Mouse (Mus musculus): ENCODE measurements around the gene Gm8279.
"Not testable (repeated sequence)": the region's sequence is repeated elsewhere in the genome, so short reads cannot be mapped to it uniquely, and the experiment has no call there.

Gene Gm8279

DNA sequence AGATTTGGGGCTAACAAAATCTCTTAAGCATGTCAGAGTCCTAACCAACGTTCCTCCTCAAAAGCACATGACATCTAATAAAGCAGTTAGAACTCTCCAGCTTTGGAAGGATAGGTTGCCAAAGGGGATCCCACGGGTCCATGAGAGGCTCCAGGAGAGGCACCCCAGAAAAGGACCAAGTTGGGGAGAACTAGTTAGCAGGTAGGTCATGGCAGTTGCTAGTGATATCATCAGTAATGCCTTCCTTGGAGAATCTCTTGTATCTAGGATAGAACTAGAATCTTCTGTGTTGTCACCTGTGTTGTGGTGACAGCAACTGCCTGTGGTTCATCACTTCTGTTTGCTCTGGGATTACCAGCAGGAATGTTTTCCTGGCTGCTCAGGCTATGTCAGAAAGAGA is at the start of gene Gm8279:
Gene Gm8279 (plus strand): TSS at position 301 of the 400 bp plus-strand sequence.
- DNase-seq, result not testable (repeated sequence)

DNA sequence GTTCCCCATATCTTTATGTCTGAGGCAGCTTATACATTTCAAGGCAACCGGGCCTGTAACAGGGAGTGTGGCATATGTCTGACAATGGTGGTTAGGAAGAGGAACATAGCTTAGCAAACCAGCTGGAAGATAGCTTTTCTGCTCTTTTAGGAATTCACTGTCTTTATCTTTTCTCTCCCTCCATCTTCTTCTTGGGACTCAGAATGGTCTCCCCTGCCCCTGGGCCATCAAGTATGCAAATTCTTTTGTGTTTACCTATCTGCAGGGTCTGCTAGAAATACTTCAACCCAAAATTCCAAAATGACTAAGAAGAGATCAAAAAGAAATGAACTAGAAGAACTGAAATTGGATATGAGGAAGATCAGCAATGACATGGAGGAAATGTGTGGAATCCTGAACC is 32.9 kb downstream of the Gm8279 start, which contains the start of gene Gm3317:
Gene Gm3317 (plus strand): TSS at position 301 of the 400 bp plus-strand sequence.
- not testable (repeated sequence) for DNase-seq

DNA sequence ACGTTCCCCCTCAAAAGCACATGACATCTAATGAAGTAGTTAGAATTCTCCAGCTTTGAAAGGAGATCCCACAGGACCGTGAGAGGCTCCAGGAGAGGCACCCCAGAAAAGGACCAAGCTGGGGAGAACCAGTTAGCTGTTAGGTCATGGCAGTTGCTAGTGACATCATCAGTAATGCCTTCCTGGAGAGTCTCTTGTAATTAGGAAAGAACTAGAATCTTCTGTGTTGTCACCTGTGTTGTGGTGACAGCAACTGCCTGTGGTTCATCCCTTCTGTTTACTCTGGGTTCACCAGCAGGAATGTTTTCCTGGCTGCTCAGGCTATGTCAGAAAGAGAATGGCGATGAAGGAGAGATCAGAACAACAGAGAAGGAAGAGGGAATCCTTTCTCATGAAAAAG is 54.2 kb downstream of the Gm8279 start, which contains the start of gene Gm8271:
Gene Gm8271 (plus strand): TSS at position 301 of the 400 bp plus-strand sequence.
- not testable (repeated sequence) for DNase-seq
